Mouse (Mus musculus): Measurements from ENCODE around the gene Mybbp1a. TPM values are rescaled to one million over a fixed set of nuclear protein-coding genes. Genes with fewer than 3 reads are reported as not detected.

The Mybbp1a gene
- polyA plus RNA-seq, 1 experiment = 71.3 TPM

DNA sequence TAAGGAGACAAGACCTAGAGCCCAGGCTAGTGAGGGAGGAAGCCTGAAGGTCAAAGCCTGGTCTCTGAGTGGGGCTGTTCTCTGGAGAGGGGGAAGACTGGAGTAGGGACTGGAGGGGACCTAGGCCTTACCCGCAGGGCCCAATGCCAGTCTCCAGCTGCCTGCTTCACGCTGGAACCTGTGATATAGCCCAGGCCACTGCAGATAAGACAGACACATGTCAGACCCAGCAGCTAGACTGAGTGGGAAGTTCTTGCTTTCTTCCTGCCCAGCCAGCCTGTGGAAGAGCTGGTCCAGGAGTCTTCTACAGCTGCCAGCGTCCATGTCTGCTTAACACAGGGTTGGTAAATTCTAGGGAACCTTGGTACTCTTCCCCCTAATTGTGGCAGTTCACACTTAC is 17.3 kb downstream of the Mybbp1a start:
- Histone ChIP-seq H3K36me3 (replicated peaks; ENCODE audit: low read length) (peaks cover 100% of the 10 kb centered on the region), H3K4me3 (replicated peaks) (peak overlapping the region; percentile 28)

DNA sequence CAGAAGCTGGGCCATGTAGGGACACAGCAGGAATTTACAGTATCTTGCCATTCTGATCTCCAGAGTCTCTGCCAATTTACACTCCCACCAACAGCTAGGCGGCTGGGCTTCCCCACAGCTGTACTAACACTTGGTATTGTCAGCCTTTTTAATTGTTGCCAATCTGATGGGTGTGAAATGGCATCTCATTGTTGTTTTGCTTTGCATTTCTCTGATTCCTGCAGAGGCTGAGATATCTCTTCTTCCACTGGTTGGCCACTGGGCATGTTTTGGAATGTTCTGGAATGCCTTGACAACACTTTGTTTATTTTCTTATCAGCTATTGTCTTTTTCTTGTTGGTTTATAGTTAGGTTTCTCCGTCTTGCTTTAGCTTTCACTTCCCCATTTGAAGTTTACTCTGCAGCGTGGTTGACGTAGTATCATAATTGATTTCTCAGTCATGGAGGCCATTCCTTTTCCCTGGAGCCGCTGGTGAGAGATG is 20.4 kb downstream of the Mybbp1a start:
- Histone ChIP-seq H3K4me1 (peaks cover 94% of the 10 kb centered on the region), H3K9me3 (no peaks in the 10 kb centered on the region), H3K4me3 (replicated peaks) (no peak overlapping the region), H3K36me3 (replicated peaks; ENCODE audit: low read length) (peaks cover 100% of the 10 kb centered on the region), H3K27me3 (replicated peaks) (no peaks in the 10 kb centered on the region)
- no peak for TF ChIP-seq GATA1 (IDR thresholded peaks at IDR 0.05; ENCODE audit: borderline replicate concordance, low read length)
- no peak for TF ChIP-seq FLI1 (IDR thresholded peaks at IDR 0.05; ENCODE audit: low read length)

More for the DNA sequence above, 17.3 kb downstream of the Mybbp1a start:
- Histone ChIP-seq H3K4me1 (peaks cover 94% of the 10 kb centered on the region), H3K27me3 (replicated peaks) (no peaks in the 10 kb centered on the region), H3K9me3 (no peaks in the 10 kb centered on the region)
- TF ChIP-seq GATA1 (IDR thresholded peaks at IDR 0.05; ENCODE audit: borderline replicate concordance, low read length) (no peak), FLI1 (IDR thresholded peaks at IDR 0.05; ENCODE audit: low read length) (no peak)

DNA sequence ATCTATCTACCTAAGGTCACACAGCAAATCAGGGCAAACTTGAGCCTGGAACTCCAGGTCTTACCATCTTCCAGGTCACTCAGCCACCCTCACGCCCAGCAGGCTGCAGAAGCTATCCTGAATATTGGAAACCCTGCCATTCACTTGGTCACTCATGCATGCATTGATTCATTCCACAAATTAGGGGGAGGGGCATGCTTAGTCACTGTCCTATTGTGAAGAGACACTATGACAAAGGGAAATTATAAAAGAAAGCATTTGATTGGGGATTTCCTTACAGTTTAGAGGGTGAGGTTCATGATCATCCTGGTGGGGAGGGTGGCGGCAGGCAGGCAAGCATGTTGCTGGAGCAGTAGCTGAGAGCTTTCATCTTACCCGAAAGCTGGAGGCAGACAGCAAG is 23.7 kb downstream of the Mybbp1a start:
- no peaks in the 10 kb centered on the region for H3K9me3 ChIP-seq
- H3K36me3 ChIP-seq (replicated peaks; ENCODE audit: low read length) = peaks cover 72% of the 10 kb centered on the region
- no peak overlapping the region for H3K4me3 ChIP-seq (replicated peaks)
- TF ChIP-seq GATA1 (IDR thresholded peaks at IDR 0.05; ENCODE audit: borderline replicate concordance, low read length) = no peak
- TF ChIP-seq FLI1 (IDR thresholded peaks at IDR 0.05; ENCODE audit: low read length) = no peak
- H3K27me3 ChIP-seq (replicated peaks) = no peaks in the 10 kb centered on the region
- peaks cover 94% of the 10 kb centered on the region for H3K4me1 ChIP-seq

DNA sequence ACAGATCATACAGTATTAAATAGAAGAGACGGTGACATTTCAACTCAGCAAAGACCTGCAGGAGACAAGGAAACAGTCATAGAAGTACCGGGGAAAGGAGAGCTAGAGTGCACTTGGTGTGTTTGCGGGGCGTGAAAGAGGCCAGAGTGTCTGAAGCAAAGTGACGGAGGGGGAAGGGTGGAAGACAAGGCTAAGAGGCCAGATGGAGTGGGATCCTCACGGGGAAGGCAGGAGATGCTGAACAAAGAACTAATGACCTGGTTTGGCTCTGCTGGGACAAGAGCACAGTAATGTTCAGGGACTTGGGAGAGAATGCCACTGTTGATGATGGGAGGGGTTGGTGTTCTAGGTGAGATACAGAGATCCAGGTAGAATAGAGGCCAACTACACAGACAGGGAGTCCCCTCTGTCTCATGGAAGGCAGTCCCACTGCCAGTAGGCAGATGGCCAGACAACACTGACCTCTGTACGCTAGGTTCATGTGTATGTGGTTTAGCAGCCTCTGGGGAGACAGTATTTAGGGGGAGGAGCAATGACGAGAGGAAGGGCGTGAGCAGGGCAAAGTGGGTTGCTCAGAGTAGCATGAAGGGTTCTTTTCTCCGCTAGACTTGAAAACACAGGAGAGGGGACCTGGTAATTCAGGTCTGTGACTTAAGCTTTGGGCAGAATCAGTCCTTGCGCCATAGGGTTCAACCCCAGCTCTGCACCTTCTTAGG is 25.0 kb downstream of the Mybbp1a start:
- Histone ChIP-seq H3K4me1 (peaks cover 98% of the 10 kb centered on the region), H3K9me3 (no peaks in the 10 kb centered on the region), H3K4me3 (replicated peaks) (peak overlapping the region; percentile 75), H3K27me3 (replicated peaks) (no peaks in the 10 kb centered on the region), H3K36me3 (replicated peaks; ENCODE audit: low read length) (peaks cover 61% of the 10 kb centered on the region)
- TF ChIP-seq GATA1 (IDR thresholded peaks at IDR 0.05; ENCODE audit: borderline replicate concordance, low read length) = no peak
- TF ChIP-seq FLI1 (IDR thresholded peaks at IDR 0.05; ENCODE audit: low read length) = no peak

DNA sequence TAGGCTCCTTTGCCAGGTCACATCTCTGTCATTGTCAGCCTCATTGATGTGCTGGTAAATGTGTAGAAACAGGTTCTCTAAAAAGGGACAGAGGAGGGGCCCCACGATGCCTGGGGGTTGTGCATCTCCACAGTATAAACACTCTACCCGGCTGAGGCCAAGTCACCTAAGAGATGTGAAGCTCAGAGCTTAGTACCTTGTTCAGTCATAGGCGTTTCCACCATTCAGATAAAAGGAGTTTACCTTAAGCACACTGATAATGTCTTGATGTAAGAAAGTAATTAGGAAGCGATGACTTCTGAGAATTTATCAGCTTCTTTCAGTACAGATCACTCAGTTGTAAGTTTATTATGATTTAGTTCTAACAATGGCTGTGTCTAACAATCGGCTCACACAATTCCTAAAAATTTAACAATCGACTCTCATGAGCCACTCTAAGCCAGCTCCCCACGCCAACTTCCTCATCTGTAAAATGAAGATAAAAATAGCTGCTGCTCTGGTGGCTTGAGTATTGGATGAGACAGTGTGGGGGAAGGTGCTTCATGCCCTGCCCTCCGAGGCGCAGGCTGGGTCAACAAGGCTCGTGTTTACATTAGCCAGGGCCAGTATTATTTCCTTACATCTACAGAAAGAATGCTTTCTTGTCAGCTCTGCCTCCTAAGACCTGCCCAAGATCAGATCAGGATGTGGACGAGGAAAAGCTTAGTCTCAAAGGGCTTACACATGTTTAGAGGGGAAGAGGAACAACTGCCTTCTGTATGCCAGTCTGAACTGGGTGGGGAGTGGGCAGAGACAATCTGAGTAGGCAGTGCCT is 25.7 kb downstream of the Mybbp1a start:
- TF ChIP-seq GATA1 (IDR thresholded peaks at IDR 0.05; ENCODE audit: borderline replicate concordance, low read length) (no peak), FLI1 (IDR thresholded peaks at IDR 0.05; ENCODE audit: low read length) (no peak)
- no peaks in the 10 kb centered on the region for H3K9me3 ChIP-seq
- H3K36me3 ChIP-seq (replicated peaks; ENCODE audit: low read length) = peaks cover 60% of the 10 kb centered on the region
- peaks cover 98% of the 10 kb centered on the region for H3K4me1 ChIP-seq
- no peaks in the 10 kb centered on the region for H3K27me3 ChIP-seq (replicated peaks)
- H3K4me3 ChIP-seq (replicated peaks) = peak overlapping the region; percentile 81

DNA sequence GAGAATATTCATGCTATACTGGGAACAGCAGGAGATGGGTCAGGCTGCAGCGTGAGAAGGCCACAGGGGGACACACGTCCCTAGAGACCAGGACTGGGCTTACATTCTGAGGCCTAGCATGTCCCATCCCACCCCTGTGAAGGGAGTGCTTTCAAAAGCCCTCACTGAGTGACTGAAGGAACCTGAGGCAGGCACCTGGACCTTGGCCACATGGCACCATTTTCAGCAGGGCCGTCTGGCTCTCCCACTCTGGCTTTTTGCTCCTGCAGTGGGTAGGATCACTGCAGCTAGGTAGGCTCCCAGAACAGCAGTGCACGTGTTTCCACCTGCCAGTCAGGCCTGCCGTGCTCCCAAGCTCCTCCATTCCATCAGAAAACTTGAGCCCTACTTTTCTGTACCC is 27.4 kb downstream of the Mybbp1a start:
- Histone ChIP-seq H3K4me1 (peaks cover 100% of the 10 kb centered on the region), H3K4me3 (replicated peaks) (peak overlapping the region; percentile 62), H3K9me3 (no peaks in the 10 kb centered on the region), H3K27me3 (replicated peaks) (no peaks in the 10 kb centered on the region), H3K36me3 (replicated peaks; ENCODE audit: low read length) (peaks cover 60% of the 10 kb centered on the region)
- TF ChIP-seq GATA1 (IDR thresholded peaks at IDR 0.05; ENCODE audit: borderline replicate concordance, low read length) = no peak
- no peak for TF ChIP-seq FLI1 (IDR thresholded peaks at IDR 0.05; ENCODE audit: low read length)

DNA sequence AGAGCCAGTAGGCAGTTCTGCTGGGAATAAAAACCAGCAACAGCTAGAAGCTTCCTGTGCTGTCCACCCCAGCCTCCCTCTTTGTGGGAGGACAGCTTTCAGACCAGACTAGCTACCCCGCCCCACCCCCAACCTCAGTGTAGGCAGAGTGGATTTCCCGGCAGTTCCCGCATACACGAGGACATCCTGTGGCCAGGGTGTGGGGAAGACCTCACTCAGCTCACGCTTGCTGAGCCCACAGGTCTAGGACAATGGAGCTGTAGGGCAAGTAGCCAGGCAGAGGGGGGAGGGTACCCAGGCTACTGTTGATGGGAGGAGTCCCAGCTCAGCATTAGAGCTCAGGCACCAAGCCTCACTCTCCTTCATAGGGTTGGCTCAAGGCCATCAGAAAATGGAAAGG is 28.1 kb downstream of the Mybbp1a start:
- TF ChIP-seq GATA1 (IDR thresholded peaks at IDR 0.05; ENCODE audit: borderline replicate concordance, low read length) (no peak), FLI1 (IDR thresholded peaks at IDR 0.05; ENCODE audit: low read length) (no peak)
- Histone ChIP-seq H3K27me3 (replicated peaks) (no peaks in the 10 kb centered on the region), H3K4me1 (peaks cover 100% of the 10 kb centered on the region), H3K9me3 (no peaks in the 10 kb centered on the region), H3K36me3 (replicated peaks; ENCODE audit: low read length) (peaks cover 60% of the 10 kb centered on the region), H3K4me3 (replicated peaks) (peak overlapping the region; percentile 84)

DNA sequence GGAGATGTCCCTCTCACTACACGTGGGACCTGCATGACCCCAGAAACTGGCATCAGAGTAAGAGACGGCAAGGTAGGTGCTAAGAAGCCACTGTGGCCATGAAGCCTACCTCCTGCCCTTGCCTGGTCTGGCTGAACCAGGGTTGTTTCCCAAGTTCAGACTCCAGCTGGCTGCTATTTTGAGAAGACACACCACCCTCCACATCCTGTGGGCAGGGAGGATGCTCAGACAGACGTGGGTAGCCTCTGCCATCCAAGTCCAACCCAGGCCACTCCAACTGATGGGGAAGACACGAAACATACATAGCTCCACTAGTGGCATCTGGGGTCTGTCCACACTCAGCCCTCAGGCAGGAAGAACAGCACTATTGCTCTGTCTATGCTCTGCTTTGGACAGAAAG is 28.8 kb downstream of the Mybbp1a start:
- Histone ChIP-seq H3K4me3 (replicated peaks) (peak overlapping the region; percentile 83), H3K36me3 (replicated peaks; ENCODE audit: low read length) (peaks cover 58% of the 10 kb centered on the region), H3K27me3 (replicated peaks) (no peaks in the 10 kb centered on the region), H3K4me1 (peaks cover 100% of the 10 kb centered on the region), H3K9me3 (no peaks in the 10 kb centered on the region)
- TF ChIP-seq GATA1 (IDR thresholded peaks at IDR 0.05; ENCODE audit: borderline replicate concordance, low read length) (no peak), FLI1 (IDR thresholded peaks at IDR 0.05; ENCODE audit: low read length) (no peak)

DNA sequence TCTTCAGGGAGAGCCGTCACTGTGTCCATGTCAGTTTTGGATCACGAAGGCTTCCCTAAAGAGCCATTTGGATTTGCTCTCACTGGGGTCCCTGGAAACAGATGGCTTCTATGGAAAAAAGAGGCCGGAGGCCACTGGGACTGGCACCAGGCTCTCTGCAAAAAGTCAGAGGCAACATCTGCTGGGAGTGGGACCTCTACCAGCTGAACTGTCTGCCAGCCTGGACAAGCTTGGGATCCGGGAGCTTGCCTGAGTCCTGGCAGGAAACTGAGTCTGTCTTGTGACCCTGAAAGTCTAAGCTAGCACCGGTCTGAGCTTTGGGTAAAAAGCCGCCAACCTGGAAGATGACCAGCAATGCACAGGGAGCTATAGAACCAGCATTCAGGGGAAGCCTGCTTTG is 30.2 kb downstream of the Mybbp1a start:
- H3K4me3 ChIP-seq (replicated peaks) = no peak overlapping the region
- no peaks in the 10 kb centered on the region for H3K9me3 ChIP-seq
- no peaks in the 10 kb centered on the region for H3K27me3 ChIP-seq (replicated peaks)
- H3K36me3 ChIP-seq (replicated peaks; ENCODE audit: low read length) = peaks cover 44% of the 10 kb centered on the region
- no peak for TF ChIP-seq FLI1 (IDR thresholded peaks at IDR 0.05; ENCODE audit: low read length)
- no peak for TF ChIP-seq GATA1 (IDR thresholded peaks at IDR 0.05; ENCODE audit: borderline replicate concordance, low read length)
- H3K4me1 ChIP-seq = peaks cover 100% of the 10 kb centered on the region

DNA sequence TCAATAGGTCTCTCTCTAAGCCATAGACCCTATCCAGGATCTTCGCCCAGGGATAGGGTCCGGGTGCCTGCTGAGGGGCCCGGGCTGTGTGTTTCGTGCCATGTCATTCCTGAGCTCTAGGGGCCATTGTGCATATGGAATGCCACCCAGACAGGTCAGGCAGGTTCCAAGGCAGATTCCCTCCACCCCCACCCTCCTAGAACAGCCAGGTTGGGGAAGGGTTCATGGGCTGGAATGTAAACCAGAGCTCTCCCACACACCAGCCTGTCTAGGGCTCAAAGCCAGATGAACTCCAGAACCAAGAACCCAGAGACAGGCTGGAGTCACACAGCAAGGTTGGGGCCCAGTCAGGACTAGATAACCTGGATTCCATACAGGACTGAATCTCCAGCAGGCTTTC is 32.4 kb downstream of the Mybbp1a start:
- Histone ChIP-seq H3K4me3 (replicated peaks) (no peak overlapping the region), H3K36me3 (replicated peaks; ENCODE audit: low read length) (peaks cover 41% of the 10 kb centered on the region), H3K4me1 (peaks cover 100% of the 10 kb centered on the region), H3K27me3 (replicated peaks) (no peaks in the 10 kb centered on the region), H3K9me3 (no peaks in the 10 kb centered on the region)
- no peak for TF ChIP-seq FLI1 (IDR thresholded peaks at IDR 0.05; ENCODE audit: low read length)

Measured in megakaryocyte, embryonic 14.5 days (primary cell).